Mouse (Mus musculus) liver, embryonic 11.5 days (tissue): ENCODE measurements around the gene Ssc4d. TPM values are rescaled to one million over a fixed set of nuclear protein-coding genes. Genes with fewer than 3 reads are reported as not detected.
A peak's percentile ranks its signal among the peaks of the same experiment; 100 is the strongest.

ENCODE experiments used
- ATAC-seq: fragments of 200-750 bp; cut with Nextera tagmentation; replicated peaks from 2 replicates; pipeline ENCODE4 v1.8.0; 2017; ENCODE audit warnings: moderate number of reproducible peaks, mild to moderate bottlenecking, moderate TSS enrichment, moderate library complexity; ENCODE audit not compliant: low FRiP score
- DNase-seq: peaks from one replicate; pipeline ENCODE4 v3.0.0-alpha.2; 2017; ENCODE audit warnings: low spot score
- H3K27ac ChIP-seq: fragments of 300-500 bp; sonication (generic); 2 replicates; pipeline ENCODE4 v1.5.1; 2014; ENCODE audit warnings: mild to moderate bottlenecking, low read depth, low read length, control low read depth
- H3K27me3 ChIP-seq: fragments of 300-500 bp; sonication (generic); replicated peaks from 2 replicates; pipeline ENCODE4 v1.6.1; 2014; ENCODE audit warnings: low read length, mixed read lengths; ENCODE audit not compliant: control insufficient read depth, insufficient read depth
- H3K36me3 ChIP-seq: fragments of 300-500 bp; sonication (generic); 2 replicates; pipeline ENCODE4 v1.6.1; 2014; ENCODE audit warnings: mild to moderate bottlenecking, low read length, moderate library complexity, mixed read lengths; ENCODE audit not compliant: control insufficient read depth, insufficient read depth
- H3K4me1 ChIP-seq: fragments of 300-500 bp; sonication (generic); replicated peaks from 2 replicates; pipeline ENCODE4 v1.6.1; 2014; ENCODE audit warnings: low read length, mixed read lengths; ENCODE audit not compliant: control insufficient read depth, insufficient read depth
- H3K4me2 ChIP-seq: fragments of 300-500 bp; sonication (generic); 2 replicates; pipeline ENCODE4 v1.6.1; 2014; ENCODE audit warnings: mild to moderate bottlenecking, control low read depth, moderate library complexity
- H3K4me3 ChIP-seq: fragments of 300-500 bp; sonication (generic); 2 replicates; pipeline ENCODE4 v1.5.1; 2014; ENCODE audit warnings: low read depth, low read length, control low read depth
- H3K9ac ChIP-seq: fragments of 300-500 bp; sonication (generic); 2 replicates; pipeline ENCODE4 v1.6.1; 2014; ENCODE audit warnings: low read depth, low read length, control low read depth
- H3K9me3 ChIP-seq: fragments of 300-500 bp; sonication (generic); 2 replicates; pipeline ENCODE4 v1.6.1; 2016; ENCODE audit warnings: low read length, inconsistent platforms, mixed read lengths; ENCODE audit not compliant: control insufficient read depth
- WGBS: fragments of 180-500 bp; shearing (Covaris S2); extraction: QIAGEN DNeasy Blood & Tissue Kit; methylation state at CpG from one replicate; pipeline ENCODE4 v1.1.7; 2014; 5-methylcytosine and 5-hydroxymethylcytosine counted together
- polyA plus RNA-seq: library from polyadenylated mRNA; unstranded; fragments of >200 nt; fragmentation: Nextera tagmentation; extraction: Ambion mirVana; gene quantifications from 2 replicates; pipeline ENCODE4 v1.2.1, GENCODE M21; 2014

Ssc4d gene
- polyA plus RNA-seq, 1 experiment from 2014 or later, result 3.0 TPM

GRCm38 (mm10) chr5:135942710-135943109 lies 31.6 kb downstream of the Ssc4d start:
- DNase-seq (no peak), ATAC-seq (no peak)
- H3K36me3 ChIP-seq, result no peaks in the 10 kb centered on the region
- H3K9ac ChIP-seq, result no peak overlapping the region
- no peaks in the 10 kb centered on the region for H3K27me3 ChIP-seq
- H3K4me1 ChIP-seq, result no peaks in the 10 kb centered on the region
- H3K4me3 ChIP-seq, result no peak overlapping the region
- WGBS, result 60% methylated on average over 6 of the region's 6 CpGs
- no peak overlapping the region for H3K4me2 ChIP-seq
- H3K9me3 ChIP-seq, result no peaks in the 10 kb centered on the region
- H3K27ac ChIP-seq, result no peak overlapping the region

DNA sequence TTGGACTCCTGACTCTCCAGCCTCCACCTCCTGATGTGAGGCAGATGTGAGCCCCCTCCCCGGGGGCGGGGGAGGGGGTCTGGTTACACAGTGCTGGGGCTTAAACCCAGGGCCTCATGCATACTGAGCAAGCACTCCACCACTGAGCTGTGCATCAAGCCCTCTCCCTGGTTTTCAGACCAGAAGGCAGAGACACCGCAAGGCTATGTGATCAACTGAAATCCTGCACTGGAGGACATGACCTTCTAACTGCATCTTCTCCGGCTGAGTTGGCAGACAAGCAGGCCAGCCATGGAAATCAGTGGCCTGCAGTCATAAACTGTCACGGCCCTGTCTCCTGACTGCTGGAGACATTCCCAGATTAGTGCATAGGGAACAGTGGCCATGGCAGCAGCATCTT lies 33.7 kb downstream of the Ssc4d start:
- ATAC-seq, result peak; percentile 56
- no peaks in the 10 kb centered on the region for H3K9me3 ChIP-seq
- no peaks in the 10 kb centered on the region for H3K27me3 ChIP-seq
- H3K4me1 ChIP-seq, result 0 out of 2 replicates have a peak, but pooled peaks cover 2% of the 10 kb centered on the region
- no peak overlapping the region for H3K4me3 ChIP-seq
- no peak overlapping the region for H3K4me2 ChIP-seq
- no peaks in the 10 kb centered on the region for H3K36me3 ChIP-seq
- DNase-seq, result no peak
- 69% methylated on average over 5 of the region's 5 CpGs for WGBS
- no peak overlapping the region for H3K9ac ChIP-seq
- H3K27ac ChIP-seq, result no peak overlapping the region

GRCm38 (mm10) chr5:135935641-135936190 lies 38.6 kb downstream of the Ssc4d start:
- WGBS, result 78% methylated on average over 6 of the region's 6 CpGs
- peaks cover 8% of the 10 kb centered on the region for H3K36me3 ChIP-seq
- H3K4me3 ChIP-seq, result no peak overlapping the region
- no peaks in the 10 kb centered on the region for H3K27me3 ChIP-seq
- H3K9me3 ChIP-seq, result no peaks in the 10 kb centered on the region
- no peak for ATAC-seq
- peak overlapping the region; percentile 65 for H3K4me2 ChIP-seq
- no peak overlapping the region for H3K9ac ChIP-seq
- peak overlapping the region; percentile 98; the same call in 1 of the 2 replicates for H3K27ac ChIP-seq
- DNase-seq, result no peak
- H3K4me1 ChIP-seq, result peaks cover 16% of the 10 kb centered on the region

GRCm38 (mm10) chr5:135935176-135935523 lies 39.2 kb downstream of the Ssc4d start:
- peak overlapping the region; percentile 98 for H3K27ac ChIP-seq
- peak overlapping the region; percentile 65 for H3K4me2 ChIP-seq
- ATAC-seq, result peak; percentile 8; the same call in 1 of the 2 replicates
- no peak for DNase-seq
- H3K9me3 ChIP-seq, result no peaks in the 10 kb centered on the region
- peak overlapping the region; percentile 95 for H3K9ac ChIP-seq
- peaks cover 13% of the 10 kb centered on the region for H3K36me3 ChIP-seq
- no peaks in the 10 kb centered on the region for H3K27me3 ChIP-seq
- peak overlapping the region; percentile 89 for H3K4me3 ChIP-seq
- 52% methylated on average over 7 of the region's 7 CpGs for WGBS
- H3K4me1 ChIP-seq, result peaks cover 16% of the 10 kb centered on the region

DNA sequence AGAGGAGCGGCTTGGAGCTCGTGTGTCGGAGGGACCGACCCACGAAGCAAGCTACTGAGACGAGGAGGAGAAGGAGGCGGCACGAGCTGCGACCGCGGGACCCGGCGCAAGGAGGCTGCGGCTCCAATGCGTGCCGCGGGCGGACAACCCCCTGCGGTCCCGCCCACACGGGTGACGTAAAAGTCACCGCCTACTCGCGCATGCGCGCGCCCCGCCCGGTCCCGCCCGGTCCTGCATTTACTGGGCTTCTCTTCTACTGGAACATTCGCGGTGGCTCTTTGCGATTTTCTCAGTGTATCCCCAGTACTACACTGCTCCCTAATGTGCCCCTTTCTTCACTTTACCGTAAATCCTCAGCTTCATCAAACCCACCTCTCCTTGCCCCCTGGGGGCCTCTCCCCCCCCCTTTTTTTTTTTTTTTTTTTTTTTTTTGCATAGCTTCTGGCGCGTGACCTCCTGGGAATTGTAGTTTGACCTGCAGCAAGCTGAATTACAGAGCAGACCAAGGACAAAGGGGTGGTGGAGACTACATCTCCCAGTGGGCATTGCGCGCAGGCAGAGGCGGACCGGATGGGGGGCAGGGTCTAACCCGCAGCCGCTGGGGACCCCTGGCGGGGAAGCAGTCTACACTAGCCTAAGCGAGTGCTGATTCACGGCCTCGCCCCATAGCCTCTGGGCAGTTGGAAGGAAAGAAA lies 39.7 kb downstream of the Ssc4d start, which contains the start of gene Ywhag:
Ywhag (minus strand) TSS at position 136 of the 695 bp plus-strand sequence.
- H3K4me2 ChIP-seq, result peak within 1 kb of the TSS; percentile 65
- H3K27me3 ChIP-seq, result no peaks in the 10 kb centered on the region
- H3K4me3 ChIP-seq, result peak within 1 kb of the TSS; percentile 89
- H3K9me3 ChIP-seq, result no peaks in the 10 kb centered on the region
- WGBS, result under 1% methylated on average over 47 of the region's 48 CpGs
- peaks cover 16% of the 10 kb centered on the region for H3K4me1 ChIP-seq
- H3K27ac ChIP-seq, result peak within 1 kb of the TSS; percentile 98
- ATAC-seq (peak; percentile 94), DNase-seq (peak; percentile 97)
- peak within 1 kb of the TSS; percentile 95 for H3K9ac ChIP-seq
- H3K36me3 ChIP-seq, result peaks cover 17% of the 10 kb centered on the region

- DNase-seq, result no peak
Measured at GRCm38 (mm10) chr5:135933900-135934441, 40.4 kb downstream of the Ssc4d start.

GRCm38 (mm10) chr5:135933222-135933899 lies 41.0 kb downstream of the Ssc4d start:
- H3K9me3 ChIP-seq, result no peaks in the 10 kb centered on the region
- ATAC-seq (no peak), DNase-seq (no peak)
- H3K4me1 ChIP-seq, result peaks cover 16% of the 10 kb centered on the region
- peak overlapping the region; percentile 89 for H3K4me3 ChIP-seq
- H3K36me3 ChIP-seq, result peaks cover 24% of the 10 kb centered on the region
- H3K27me3 ChIP-seq, result no peaks in the 10 kb centered on the region
- 13% methylated on average over 12 of the region's 12 CpGs for WGBS
- peak overlapping the region; percentile 65 for H3K4me2 ChIP-seq
- H3K9ac ChIP-seq, result peak overlapping the region; percentile 95
- H3K27ac ChIP-seq, result peak overlapping the region; percentile 98

More at GRCm38 (mm10) chr5:135933900-135934441, 40.4 kb downstream of the Ssc4d start:
- peak overlapping the region; percentile 65 for H3K4me2 ChIP-seq
- peak overlapping the region; percentile 98 for H3K27ac ChIP-seq
- peaks cover 22% of the 10 kb centered on the region for H3K36me3 ChIP-seq
- ATAC-seq, result peak; percentile 69
- H3K4me1 ChIP-seq, result peaks cover 16% of the 10 kb centered on the region
- WGBS, result under 1% methylated on average over 33 of the region's 35 CpGs
- no peaks in the 10 kb centered on the region for H3K9me3 ChIP-seq
- no peaks in the 10 kb centered on the region for H3K27me3 ChIP-seq
- peak overlapping the region; percentile 89 for H3K4me3 ChIP-seq
- peak overlapping the region; percentile 95 for H3K9ac ChIP-seq

DNA sequence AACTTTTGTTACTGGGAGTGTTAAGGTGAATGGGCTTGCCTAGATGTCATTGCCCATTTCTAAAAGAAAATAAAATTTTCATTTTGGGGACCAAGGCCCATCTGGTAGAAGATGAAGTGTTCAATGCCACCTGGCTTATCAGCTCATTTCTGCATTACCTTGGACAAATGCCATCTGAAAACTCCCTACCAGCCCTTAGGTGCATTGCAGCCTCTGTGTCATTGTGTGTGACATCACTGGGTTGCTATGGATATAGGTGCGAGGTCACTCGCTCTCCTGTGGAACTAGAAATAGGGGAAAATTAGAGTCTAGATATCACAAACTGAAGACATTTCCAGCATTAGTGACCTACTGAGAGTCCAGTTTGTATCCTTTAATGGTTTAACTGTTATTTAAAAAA lies 42.0 kb downstream of the Ssc4d start:
- H3K9ac ChIP-seq, result no peak overlapping the region
- peaks cover 30% of the 10 kb centered on the region for H3K36me3 ChIP-seq
- H3K27ac ChIP-seq, result no peak overlapping the region
- ATAC-seq (no peak), DNase-seq (no peak)
- 88% methylated on average over 2 of the region's 2 CpGs for WGBS
- H3K4me1 ChIP-seq, result peaks cover 16% of the 10 kb centered on the region
- no peaks in the 10 kb centered on the region for H3K9me3 ChIP-seq
- H3K4me2 ChIP-seq, result peak overlapping the region; percentile 65
- H3K4me3 ChIP-seq, result no peak overlapping the region
- H3K27me3 ChIP-seq, result no peaks in the 10 kb centered on the region
